Mouse (Mus musculus): Measurements from ENCODE around the gene Mcts2. TPM values are rescaled to one million over a fixed set of nuclear protein-coding genes. Genes with fewer than 3 reads are reported as not detected.

The Mcts2 gene
- polyA plus RNA-seq, 1 experiment from 2014 or later = 36.6 TPM

DNA sequence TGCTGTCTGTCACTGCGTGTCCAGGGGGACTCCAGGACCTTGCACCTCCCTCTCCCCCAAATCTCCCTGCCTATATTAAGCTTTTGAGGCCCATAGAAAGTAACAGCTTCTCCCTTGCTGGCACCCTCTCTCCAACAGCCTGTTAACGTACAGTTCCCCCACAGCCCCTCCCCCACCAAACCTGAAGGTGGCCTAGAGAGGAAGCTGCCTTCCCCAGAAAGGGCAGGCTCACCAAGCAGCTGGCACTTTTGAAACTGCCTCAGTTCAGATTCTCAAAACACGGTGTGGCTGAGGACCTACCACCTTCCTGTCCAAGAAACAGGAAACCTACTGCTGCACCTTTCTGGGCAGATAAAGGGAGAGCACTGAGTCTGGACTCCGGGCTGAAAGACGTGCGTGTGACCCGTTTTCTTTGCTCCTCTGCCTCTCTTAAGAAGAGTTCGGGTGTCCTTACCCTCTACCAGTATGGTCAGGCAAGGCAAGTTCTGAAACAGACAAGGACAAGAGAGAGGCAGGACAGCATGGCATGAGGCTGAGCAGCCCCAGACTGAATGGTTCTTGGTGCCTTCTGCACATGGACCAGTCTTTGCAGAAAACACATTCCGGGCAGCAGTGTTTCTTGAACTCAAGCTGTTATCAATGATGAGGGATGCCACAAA is 15.7 kb upstream of the Mcts2 start:
- peaks cover 25% of the 10 kb centered on the region for H3K4me1 ChIP-seq (replicated peaks; ENCODE audit: insufficient read depth, low read length)
- no peak for ATAC-seq (replicated peaks; ENCODE audit: low FRiP score, low read depth)
- H3K27ac ChIP-seq = 0 out of 2 replicates have a peak overlapping the region, but pooled peaks have one; percentile 92
- no peaks in the 10 kb centered on the region for H3K27me3 ChIP-seq (ENCODE audit: insufficient read depth, low read length)
- WGBS = 34% methylated on average over 9 of the region's 9 CpGs
- H3K36me3 ChIP-seq (ENCODE audit: insufficient read depth, low read length) = peaks cover 11% of the 10 kb centered on the region
- peak overlapping the region; percentile 72 for H3K4me3 ChIP-seq (replicated peaks; ENCODE audit: low read depth, low read length)
- no peak for TF ChIP-seq CTCF (IDR thresholded peaks at IDR 0.05; ENCODE audit: low read depth)
- H3K9me3 ChIP-seq (replicated peaks; ENCODE audit: low read length) = no peaks in the 10 kb centered on the region
- no peak for DNase-seq (ENCODE audit: low spot score)
- H3K4me2 ChIP-seq (ENCODE audit: low read length) = peak overlapping the region; percentile 86
- H3K9ac ChIP-seq (ENCODE audit: low read depth, low read length) = peak overlapping the region; percentile 94

DNA sequence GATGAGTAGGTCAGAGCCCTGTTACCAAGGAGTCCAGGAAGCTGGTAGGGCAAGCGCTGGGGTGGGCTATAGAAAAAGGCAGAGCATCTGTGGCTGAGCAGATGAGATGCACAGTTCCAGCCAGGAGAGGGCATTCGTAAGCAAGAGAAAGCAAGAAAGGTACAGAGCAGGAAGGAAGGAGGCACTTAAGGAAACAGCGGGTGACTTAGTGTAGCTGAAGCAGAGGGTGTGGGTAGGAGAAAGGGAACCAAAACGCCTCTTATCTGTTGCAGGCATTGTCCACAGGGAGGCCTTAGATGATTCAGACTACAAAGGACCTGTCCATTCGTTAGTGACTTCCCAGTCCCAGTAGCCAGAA is 15.2 kb upstream of the Mcts2 start:
- 20% methylated on average over 5 of the region's 5 CpGs for WGBS
- ATAC-seq (replicated peaks; ENCODE audit: low FRiP score, low read depth) = peak; percentile 26; the same call in 1 of the 2 replicates
- Histone ChIP-seq H3K4me3 (replicated peaks; ENCODE audit: low read depth, low read length) (peak overlapping the region; percentile 72), H3K27me3 (ENCODE audit: insufficient read depth, low read length) (no peaks in the 10 kb centered on the region), H3K27ac (no peak overlapping the region), H3K36me3 (ENCODE audit: insufficient read depth, low read length) (peaks cover 16% of the 10 kb centered on the region), H3K9ac (ENCODE audit: low read depth, low read length) (0 out of 2 replicates have a peak overlapping the region, but pooled peaks have one; percentile 94), H3K4me1 (replicated peaks; ENCODE audit: insufficient read depth, low read length) (peaks cover 25% of the 10 kb centered on the region), H3K4me2 (ENCODE audit: low read length) (peak overlapping the region; percentile 86), H3K9me3 (replicated peaks; ENCODE audit: low read length) (no peaks in the 10 kb centered on the region)
- peak; percentile 70 for TF ChIP-seq CTCF (IDR thresholded peaks at IDR 0.05; ENCODE audit: low read depth)
- DNase-seq (ENCODE audit: low spot score) = peak; percentile 87

DNA sequence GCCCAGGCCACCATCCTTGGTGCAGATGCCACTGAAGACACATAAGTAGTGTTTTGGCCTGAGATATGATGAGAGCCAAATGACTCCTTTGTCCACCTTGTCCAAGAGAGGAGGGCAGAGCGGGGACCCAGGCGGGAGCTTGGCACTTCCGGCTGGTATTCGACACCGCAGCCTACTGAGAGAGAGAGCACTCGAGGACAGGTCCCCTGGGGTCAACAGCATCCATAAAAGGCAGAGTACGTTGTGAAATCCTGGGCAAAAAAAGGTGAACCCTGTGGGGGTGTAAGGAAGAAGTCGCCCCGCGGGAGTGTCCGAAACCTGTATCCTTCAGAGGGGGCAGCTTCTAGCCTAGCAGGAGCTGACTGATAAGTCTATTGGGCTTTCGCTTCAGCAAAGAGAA is 14.7 kb upstream of the Mcts2 start:
- Histone ChIP-seq H3K36me3 (ENCODE audit: insufficient read depth, low read length) (peaks cover 21% of the 10 kb centered on the region), H3K27ac (no peak overlapping the region), H3K9ac (ENCODE audit: low read depth, low read length) (peak overlapping the region; percentile 94; the same call in 1 of the 2 replicates), H3K9me3 (replicated peaks; ENCODE audit: low read length) (no peaks in the 10 kb centered on the region), H3K27me3 (ENCODE audit: insufficient read depth, low read length) (no peaks in the 10 kb centered on the region), H3K4me1 (replicated peaks; ENCODE audit: insufficient read depth, low read length) (peaks cover 25% of the 10 kb centered on the region), H3K4me2 (ENCODE audit: low read length) (peak overlapping the region; percentile 86), H3K4me3 (replicated peaks; ENCODE audit: low read depth, low read length) (no peak overlapping the region; the same call in 1 of the 2 replicates)
- DNase-seq (ENCODE audit: low spot score) (no peak), ATAC-seq (replicated peaks; ENCODE audit: low FRiP score, low read depth) (no peak)
- TF ChIP-seq CTCF (IDR thresholded peaks at IDR 0.05; ENCODE audit: low read depth) = no peak
- 55% methylated on average over 12 of the region's 12 CpGs for WGBS

- H3K27me3 ChIP-seq (ENCODE audit: insufficient read depth, low read length) = no peaks in the 10 kb centered on the region
- WGBS = 66% methylated on average over 11 of the region's 11 CpGs
- H3K36me3 ChIP-seq (ENCODE audit: insufficient read depth, low read length) = peaks cover 29% of the 10 kb centered on the region
- no peak overlapping the region for H3K4me3 ChIP-seq (replicated peaks; ENCODE audit: low read depth, low read length)
- ATAC-seq (replicated peaks; ENCODE audit: low FRiP score, low read depth) (no peak), DNase-seq (ENCODE audit: low spot score) (no peak)
- no peak overlapping the region for H3K9ac ChIP-seq (ENCODE audit: low read depth, low read length)
- no peak overlapping the region for H3K4me2 ChIP-seq (ENCODE audit: low read length)
- peaks cover 25% of the 10 kb centered on the region for H3K4me1 ChIP-seq (replicated peaks; ENCODE audit: insufficient read depth, low read length)
- no peak for TF ChIP-seq CTCF (IDR thresholded peaks at IDR 0.05; ENCODE audit: low read depth)
- no peaks in the 10 kb centered on the region for H3K9me3 ChIP-seq (replicated peaks; ENCODE audit: low read length)
- no peak overlapping the region for H3K27ac ChIP-seq
Observed at GRCm38 (mm10) chr2:152674148-152674547, 12.7 kb upstream of the Mcts2 start.

DNA sequence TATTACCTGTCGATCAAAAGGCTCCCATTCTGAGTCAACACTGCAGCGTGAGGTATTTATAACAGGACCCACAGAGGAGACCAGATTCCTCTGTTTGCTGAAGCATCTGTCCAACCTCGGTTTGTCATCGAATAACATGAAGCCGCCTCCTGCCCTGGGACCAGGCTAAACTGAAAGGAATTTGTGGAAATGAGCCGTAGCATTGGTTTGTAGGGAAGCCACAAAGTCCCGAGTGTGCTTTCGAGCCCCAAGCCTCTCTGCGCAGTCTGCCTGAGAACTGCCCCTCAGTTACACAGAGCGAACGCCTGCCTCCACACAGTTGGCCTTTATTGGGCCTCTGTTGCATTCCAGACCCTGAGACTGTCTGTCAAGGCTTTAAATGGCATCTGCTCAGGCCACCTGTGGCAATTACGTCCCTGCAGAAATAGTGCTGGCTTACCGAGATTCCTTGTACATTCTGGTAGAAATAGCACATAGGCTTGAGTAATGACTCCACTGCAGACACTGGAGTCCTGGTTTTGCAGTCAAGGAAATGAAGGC is 11.5 kb upstream of the Mcts2 start:
- peaks cover 28% of the 10 kb centered on the region for H3K4me1 ChIP-seq (replicated peaks; ENCODE audit: insufficient read depth, low read length)
- peaks cover 39% of the 10 kb centered on the region for H3K36me3 ChIP-seq (ENCODE audit: insufficient read depth, low read length)
- DNase-seq (ENCODE audit: low spot score) = no peak

DNA sequence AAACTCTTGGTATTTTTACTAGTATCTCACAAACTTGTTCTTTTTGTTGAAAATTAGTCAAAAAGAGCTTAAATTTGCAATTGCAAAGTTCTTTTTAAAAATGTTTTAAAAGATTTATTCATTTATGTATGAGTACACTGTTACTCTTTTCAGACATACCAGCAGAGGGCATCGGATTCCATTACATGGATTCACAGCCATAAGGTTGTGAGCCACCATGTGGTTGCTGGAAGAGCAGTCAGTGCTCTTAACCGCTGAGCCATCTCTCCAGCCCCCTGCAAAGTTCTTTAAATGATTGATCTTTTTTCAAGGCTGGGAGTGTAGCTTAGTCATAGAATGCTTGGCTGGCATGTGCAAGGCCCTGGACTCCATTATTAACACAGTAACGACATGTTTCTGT is 8.5 kb upstream of the Mcts2 start:
- Histone ChIP-seq H3K4me3 (replicated peaks; ENCODE audit: low read depth, low read length) (no peak overlapping the region), H3K27ac (no peak overlapping the region), H3K27me3 (ENCODE audit: insufficient read depth, low read length) (no peaks in the 10 kb centered on the region), H3K36me3 (ENCODE audit: insufficient read depth, low read length) (peaks cover 64% of the 10 kb centered on the region), H3K4me2 (ENCODE audit: low read length) (no peak overlapping the region), H3K9me3 (replicated peaks; ENCODE audit: low read length) (no peaks in the 10 kb centered on the region), H3K9ac (ENCODE audit: low read depth, low read length) (no peak overlapping the region), H3K4me1 (replicated peaks; ENCODE audit: insufficient read depth, low read length) (0 out of 2 replicates have a peak, but pooled peaks cover 3% of the 10 kb centered on the region)
- TF ChIP-seq CTCF (IDR thresholded peaks at IDR 0.05; ENCODE audit: low read depth) = peak; percentile 93
- DNase-seq (ENCODE audit: low spot score) (peak; percentile 83), ATAC-seq (replicated peaks; ENCODE audit: low FRiP score, low read depth) (peak; percentile 69)
- 39% methylated on average over 3 of the region's 3 CpGs for WGBS

More for the DNA sequence above, 11.5 kb upstream of the Mcts2 start:
- no peak for ATAC-seq (replicated peaks; ENCODE audit: low FRiP score, low read depth)
- H3K27me3 ChIP-seq (ENCODE audit: insufficient read depth, low read length) = no peaks in the 10 kb centered on the region
- no peak overlapping the region for H3K27ac ChIP-seq
- TF ChIP-seq CTCF (IDR thresholded peaks at IDR 0.05; ENCODE audit: low read depth) = no peak
- no peak overlapping the region for H3K4me2 ChIP-seq (ENCODE audit: low read length)
- no peaks in the 10 kb centered on the region for H3K9me3 ChIP-seq (replicated peaks; ENCODE audit: low read length)
- no peak overlapping the region for H3K4me3 ChIP-seq (replicated peaks; ENCODE audit: low read depth, low read length)
- 72% methylated on average over 13 of the region's 13 CpGs for WGBS
- H3K9ac ChIP-seq (ENCODE audit: low read depth, low read length) = no peak overlapping the region
